Mouse (Mus musculus): ENCODE measurements around the gene Khk. TPM values are rescaled to one million over a fixed set of nuclear protein-coding genes. Genes with fewer than 3 reads are reported as not detected.

Khk gene
- polyA plus RNA-seq, 1 experiment from 2014 or later: 33.1 TPM

DNA sequence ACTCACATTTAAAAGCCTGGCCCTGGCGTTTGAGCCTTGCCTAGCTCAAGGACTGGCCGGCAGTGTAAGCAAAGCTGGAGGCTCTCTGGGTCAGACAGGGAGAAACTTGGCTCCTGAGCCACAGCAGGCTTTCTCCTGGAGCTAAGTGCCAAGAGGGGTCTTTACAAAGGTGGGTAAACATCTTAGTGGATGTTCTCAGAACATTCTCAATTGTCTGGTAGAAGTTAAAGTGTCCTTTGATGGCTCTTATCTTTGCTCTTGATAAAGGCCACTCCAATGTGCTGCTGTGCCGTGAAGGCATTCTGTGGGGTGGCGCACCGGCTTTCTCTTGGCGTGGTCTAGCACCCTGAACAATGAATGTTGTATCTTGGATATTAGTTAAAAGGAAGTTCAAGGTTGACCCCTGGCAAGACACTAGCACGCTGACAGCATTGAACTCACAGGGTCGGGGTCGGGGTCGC is 1.4 kb downstream of the Khk start:
- Histone ChIP-seq H3K4me2 (peak overlapping the region; percentile 95), H3K4me1 (replicated peaks) (peaks cover 48% of the 10 kb centered on the region), H3K27ac (replicated peaks) (peak overlapping the region; percentile 87; the same call in 1 of the 2 replicates), H3K4me3 (replicated peaks) (peak overlapping the region; percentile 75), H3K36me3 (replicated peaks) (peaks cover 20% of the 10 kb centered on the region), H3K27me3 (no peaks in the 10 kb centered on the region), H3K9me3 (replicated peaks) (no peaks in the 10 kb centered on the region), H3K9ac (peak overlapping the region; percentile 64)
- ATAC-seq (ENCODE audit: insufficient read depth): no peak
- WGBS (ENCODE audit: insufficient replicate concordance): 43% methylated on average over 10 of the region's 10 CpGs

DNA sequence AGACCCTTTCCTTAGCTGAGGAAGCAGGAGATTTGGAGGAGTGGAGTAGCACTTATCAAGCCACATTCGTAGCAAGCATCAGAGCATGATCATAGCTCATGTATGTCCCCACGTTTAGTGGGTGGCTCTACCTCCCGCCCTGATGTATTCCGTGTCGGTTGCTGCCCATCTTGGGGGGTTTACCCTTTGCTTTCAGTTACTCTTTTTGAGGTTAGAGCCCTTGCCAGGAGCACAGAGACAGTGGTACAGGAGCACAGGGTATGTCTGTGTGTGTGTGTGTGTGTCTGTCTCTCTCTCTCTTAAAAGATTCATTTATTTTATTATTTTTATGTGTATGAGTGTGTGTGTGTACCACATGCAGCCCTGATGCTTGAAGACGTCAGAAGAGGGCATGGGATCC is 1.9 kb downstream of the Khk start:
- WGBS (ENCODE audit: insufficient replicate concordance): 60% methylated on average over 6 of the region's 6 CpGs
- Histone ChIP-seq H3K27me3 (no peaks in the 10 kb centered on the region), H3K4me2 (peak overlapping the region; percentile 95), H3K4me3 (replicated peaks) (no peak overlapping the region), H3K4me1 (replicated peaks) (peaks cover 46% of the 10 kb centered on the region), H3K9me3 (replicated peaks) (no peaks in the 10 kb centered on the region), H3K27ac (replicated peaks) (no peak overlapping the region), H3K36me3 (replicated peaks) (peaks cover 16% of the 10 kb centered on the region), H3K9ac (no peak overlapping the region)
- no peak for ATAC-seq (ENCODE audit: insufficient read depth)

DNA sequence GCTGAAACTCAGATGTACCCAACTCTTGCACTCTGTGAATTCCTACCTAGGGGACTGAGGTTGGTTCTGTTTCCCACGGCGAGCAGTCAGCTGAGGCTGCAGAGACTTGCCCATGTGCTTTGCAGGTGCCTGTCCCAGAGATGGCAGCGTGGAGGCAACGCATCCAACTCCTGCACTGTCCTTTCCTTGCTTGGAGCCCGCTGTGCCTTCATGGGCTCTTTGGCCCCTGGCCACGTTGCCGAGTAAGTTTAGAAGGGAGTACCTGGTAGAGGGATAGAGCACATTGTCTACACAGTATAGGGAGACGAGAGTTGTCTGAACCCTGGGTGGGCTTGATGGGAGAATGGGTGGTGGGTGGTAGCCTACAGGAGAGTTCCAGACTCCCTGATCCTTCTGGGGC is 3.4 kb downstream of the Khk start:
- H3K9me3 ChIP-seq (replicated peaks): no peaks in the 10 kb centered on the region
- no peaks in the 10 kb centered on the region for H3K27me3 ChIP-seq
- no peak overlapping the region for H3K27ac ChIP-seq (replicated peaks)
- H3K9ac ChIP-seq: no peak overlapping the region
- 0 out of 2 replicates have a peak, but pooled peaks cover 4% of the 10 kb centered on the region for H3K36me3 ChIP-seq (replicated peaks)
- no peak for ATAC-seq (ENCODE audit: insufficient read depth)
- WGBS (ENCODE audit: insufficient replicate concordance): 65% methylated on average over 8 of the region's 8 CpGs
- no peak overlapping the region for H3K4me3 ChIP-seq (replicated peaks)
- peaks cover 37% of the 10 kb centered on the region for H3K4me1 ChIP-seq (replicated peaks)
- no peak overlapping the region for H3K4me2 ChIP-seq

DNA sequence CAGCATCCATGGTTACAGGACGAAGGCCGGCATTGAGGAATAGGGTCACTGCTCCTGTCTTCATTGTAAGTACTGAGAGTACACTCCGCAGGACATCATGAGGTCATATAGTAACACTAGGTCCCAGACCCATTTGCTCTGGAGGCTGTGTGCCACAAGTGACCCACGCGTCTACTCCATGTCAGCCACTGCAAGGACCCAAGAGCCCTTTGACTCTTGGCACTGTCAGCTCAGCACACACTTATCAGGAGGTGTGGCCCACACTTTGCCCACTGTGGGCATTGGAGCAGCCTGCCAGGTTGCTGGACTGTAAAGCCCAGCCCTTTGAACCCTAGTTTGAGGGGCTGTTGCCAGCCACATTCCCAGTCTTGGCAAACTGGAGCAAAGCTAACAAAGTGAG is 4.0 kb downstream of the Khk start:
- H3K4me1 ChIP-seq (replicated peaks): peaks cover 35% of the 10 kb centered on the region
- no peak overlapping the region for H3K27ac ChIP-seq (replicated peaks)
- H3K4me2 ChIP-seq: no peak overlapping the region
- no peaks in the 10 kb centered on the region for H3K27me3 ChIP-seq
- H3K36me3 ChIP-seq (replicated peaks): no peaks in the 10 kb centered on the region
- WGBS (ENCODE audit: insufficient replicate concordance): 84% methylated on average over 5 of the region's 5 CpGs
- H3K9me3 ChIP-seq (replicated peaks): no peaks in the 10 kb centered on the region
- H3K9ac ChIP-seq: no peak overlapping the region
- H3K4me3 ChIP-seq (replicated peaks): no peak overlapping the region
- no peak for ATAC-seq (ENCODE audit: insufficient read depth)

DNA sequence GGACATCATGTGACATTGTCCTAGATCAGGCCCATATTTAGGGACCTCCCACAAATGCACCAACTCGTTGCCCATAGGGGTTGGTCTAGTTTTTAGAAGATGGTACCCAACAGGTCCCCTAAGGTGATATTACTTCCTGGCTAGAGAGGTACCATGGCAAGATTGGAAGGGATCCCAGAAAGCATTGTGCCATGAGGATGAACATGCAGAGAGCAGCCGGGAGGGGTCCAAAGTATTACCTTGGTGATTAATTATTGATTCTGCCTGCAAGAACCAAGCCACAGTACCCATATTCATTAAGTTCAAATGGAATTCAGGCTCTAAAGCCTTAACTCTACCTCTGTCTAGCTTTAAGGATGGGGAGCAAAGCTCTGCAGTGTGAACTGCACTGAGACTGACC is 4.8 kb downstream of the Khk start:
- H3K36me3 ChIP-seq (replicated peaks): no peaks in the 10 kb centered on the region
- H3K4me1 ChIP-seq (replicated peaks): peaks cover 27% of the 10 kb centered on the region
- H3K9ac ChIP-seq: no peak overlapping the region
- no peaks in the 10 kb centered on the region for H3K27me3 ChIP-seq
- no peak overlapping the region for H3K4me2 ChIP-seq
- no peaks in the 10 kb centered on the region for H3K9me3 ChIP-seq (replicated peaks)
- WGBS (ENCODE audit: insufficient replicate concordance): 66% methylated on average over 2 of the region's 2 CpGs
- no peak overlapping the region for H3K27ac ChIP-seq (replicated peaks)
- no peak for ATAC-seq (ENCODE audit: insufficient read depth)
- H3K4me3 ChIP-seq (replicated peaks): no peak overlapping the region

DNA sequence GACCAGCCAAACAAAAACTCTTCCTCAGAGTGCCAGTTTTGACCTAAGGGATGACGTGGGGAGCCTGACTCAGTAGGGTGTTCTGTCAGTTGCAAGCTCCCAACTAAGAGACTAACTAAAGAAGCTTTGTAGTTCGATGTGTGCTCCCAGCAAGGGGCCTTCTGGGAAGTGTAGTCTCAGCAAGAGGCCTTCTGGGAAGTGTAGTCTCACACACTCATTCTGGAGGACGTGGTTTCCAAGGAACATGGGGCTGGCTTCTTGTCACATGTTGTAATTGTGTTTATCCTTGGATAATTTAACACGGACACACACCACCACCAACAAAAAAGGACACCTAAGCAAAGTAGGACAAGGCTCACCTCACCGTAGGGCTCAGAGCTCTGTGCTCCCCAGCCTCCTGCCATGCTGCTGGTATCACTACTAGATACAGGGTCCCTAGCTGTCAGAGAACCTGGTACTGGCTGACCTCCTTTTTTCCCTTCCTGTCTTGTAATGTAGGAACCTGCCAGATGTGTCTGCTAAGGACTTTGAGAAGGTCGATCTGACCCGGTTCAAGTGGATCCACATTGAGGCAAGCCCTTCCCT is 6.8 kb downstream of the Khk start:
- no peak for ATAC-seq (ENCODE audit: insufficient read depth)
- Histone ChIP-seq H3K9me3 (replicated peaks) (no peaks in the 10 kb centered on the region), H3K4me3 (replicated peaks) (no peak overlapping the region), H3K9ac (no peak overlapping the region), H3K27ac (replicated peaks) (no peak overlapping the region), H3K27me3 (no peaks in the 10 kb centered on the region), H3K36me3 (replicated peaks) (no peaks in the 10 kb centered on the region), H3K4me2 (no peak overlapping the region), H3K4me1 (replicated peaks) (peaks cover 9% of the 10 kb centered on the region)
- WGBS (ENCODE audit: insufficient replicate concordance): 43% methylated on average over 7 of the region's 7 CpGs

DNA sequence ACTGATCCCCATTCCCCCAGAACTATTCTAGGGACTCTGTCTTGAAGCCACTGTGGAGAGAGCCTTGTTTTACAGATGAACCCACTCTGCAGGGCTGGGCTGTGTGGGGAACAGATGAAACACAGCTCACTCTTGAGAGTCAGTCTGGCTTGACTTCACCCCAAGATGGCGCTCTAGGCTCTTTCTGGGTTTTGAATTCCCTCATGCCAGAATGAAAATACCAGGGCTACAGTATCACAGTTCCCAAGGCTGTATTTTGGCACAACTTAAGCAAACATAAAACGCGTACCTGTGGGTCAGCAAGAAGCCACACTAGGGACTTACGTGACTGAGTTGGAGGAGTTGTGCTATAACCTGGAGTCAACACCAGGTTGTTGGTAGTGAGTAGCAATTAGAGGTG is 8.9 kb downstream of the Khk start:
- no peaks in the 10 kb centered on the region for H3K9me3 ChIP-seq (replicated peaks)
- no peaks in the 10 kb centered on the region for H3K27me3 ChIP-seq
- H3K4me3 ChIP-seq (replicated peaks): no peak overlapping the region
- H3K9ac ChIP-seq: no peak overlapping the region
- no peak for ATAC-seq (ENCODE audit: insufficient read depth)
- 54% methylated on average over 4 of the region's 4 CpGs for WGBS (ENCODE audit: insufficient replicate concordance)
- no peak overlapping the region for H3K4me2 ChIP-seq
- H3K36me3 ChIP-seq (replicated peaks): no peaks in the 10 kb centered on the region
- no peak overlapping the region for H3K27ac ChIP-seq (replicated peaks)
- H3K4me1 ChIP-seq (replicated peaks): no peaks in the 10 kb centered on the region

DNA sequence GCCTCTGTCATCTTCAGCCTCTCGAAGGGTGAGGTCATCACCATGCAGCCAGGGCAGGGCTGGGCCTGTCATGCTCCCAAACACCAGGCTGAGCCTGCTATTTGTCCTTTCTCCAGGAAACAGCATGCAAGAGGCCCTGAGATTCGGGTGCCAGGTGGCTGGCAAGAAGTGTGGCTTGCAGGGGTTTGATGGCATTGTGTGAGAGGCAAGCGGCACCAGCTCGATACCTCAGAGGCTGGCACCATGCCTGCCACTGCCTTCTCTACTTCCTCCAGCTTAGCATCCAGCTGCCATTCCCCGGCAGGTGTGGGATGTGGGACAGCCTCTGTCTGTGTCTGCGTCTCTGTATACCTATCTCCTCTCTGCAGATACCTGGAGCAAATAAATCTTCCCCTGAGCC is 9.6 kb downstream of the Khk start:
- WGBS (ENCODE audit: insufficient replicate concordance): 77% methylated on average over 6 of the region's 6 CpGs
- no peaks in the 10 kb centered on the region for H3K36me3 ChIP-seq (replicated peaks)
- no peak overlapping the region for H3K4me2 ChIP-seq
- H3K27me3 ChIP-seq: no peaks in the 10 kb centered on the region
- no peak overlapping the region for H3K27ac ChIP-seq (replicated peaks)
- no peaks in the 10 kb centered on the region for H3K9me3 ChIP-seq (replicated peaks)
- H3K4me3 ChIP-seq (replicated peaks): no peak overlapping the region
- no peaks in the 10 kb centered on the region for H3K4me1 ChIP-seq (replicated peaks)
- ATAC-seq (ENCODE audit: insufficient read depth): no peak
- no peak overlapping the region for H3K9ac ChIP-seq

DNA sequence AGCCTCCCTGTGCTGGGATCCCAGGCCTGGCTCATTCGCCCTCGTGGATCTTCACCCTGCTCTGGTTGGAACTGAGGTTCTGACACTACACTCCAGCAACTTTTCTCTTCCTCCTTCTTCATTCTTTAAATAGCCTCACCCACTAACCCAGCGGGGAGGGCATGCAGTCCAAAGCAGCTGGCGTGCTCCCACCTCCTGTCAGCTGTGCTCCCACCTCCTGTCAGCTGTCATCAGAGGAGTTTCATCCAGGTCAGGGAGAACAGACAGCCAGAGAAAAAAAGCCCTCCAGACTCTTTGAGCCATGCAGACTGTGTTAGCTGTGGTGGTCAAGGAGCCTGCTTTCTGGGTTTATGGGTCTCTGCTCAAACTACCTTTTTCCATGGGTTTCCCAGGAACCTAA is 10.1 kb downstream of the Khk start:
- ATAC-seq (ENCODE audit: insufficient read depth): no peak
- 53% methylated on average over 4 of the region's 4 CpGs for WGBS (ENCODE audit: insufficient replicate concordance)
- no peak overlapping the region for H3K4me3 ChIP-seq (replicated peaks)

DNA sequence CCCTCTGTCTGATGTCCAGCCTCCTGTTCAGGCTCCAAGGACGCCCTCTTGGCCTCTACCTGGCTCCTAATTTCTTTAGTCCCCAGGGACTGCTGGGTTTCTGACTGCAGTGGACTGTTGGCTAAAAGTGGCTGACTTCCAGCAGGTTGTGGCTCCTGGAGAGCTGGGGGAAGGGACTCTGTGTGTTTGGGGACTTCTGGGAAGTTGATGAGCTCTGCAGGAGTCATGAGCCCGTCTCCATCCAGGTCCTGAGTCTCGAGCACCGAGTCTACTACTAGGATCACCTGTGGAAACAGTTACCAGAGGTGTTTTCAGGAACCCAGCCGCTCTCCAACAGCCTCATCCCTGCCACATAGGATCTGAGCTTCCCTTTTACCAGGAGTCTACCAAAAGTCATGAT is 12.5 kb downstream of the Khk start:
- no peaks in the 10 kb centered on the region for H3K9me3 ChIP-seq (replicated peaks)
- no peaks in the 10 kb centered on the region for H3K36me3 ChIP-seq (replicated peaks)
- H3K4me3 ChIP-seq (replicated peaks): no peak overlapping the region
- no peak overlapping the region for H3K27ac ChIP-seq (replicated peaks)
- no peak overlapping the region for H3K4me2 ChIP-seq
- no peaks in the 10 kb centered on the region for H3K27me3 ChIP-seq
- no peaks in the 10 kb centered on the region for H3K4me1 ChIP-seq (replicated peaks)
- no peak for ATAC-seq (ENCODE audit: insufficient read depth)
- H3K9ac ChIP-seq: no peak overlapping the region
- WGBS (ENCODE audit: insufficient replicate concordance): 52% methylated on average over 5 of the region's 5 CpGs

More for the DNA sequence above, 10.1 kb downstream of the Khk start:
- no peak overlapping the region for H3K4me2 ChIP-seq
- no peaks in the 10 kb centered on the region for H3K36me3 ChIP-seq (replicated peaks)
- no peaks in the 10 kb centered on the region for H3K27me3 ChIP-seq
- no peaks in the 10 kb centered on the region for H3K4me1 ChIP-seq (replicated peaks)
- H3K27ac ChIP-seq (replicated peaks): no peak overlapping the region
- H3K9ac ChIP-seq: no peak overlapping the region
- no peaks in the 10 kb centered on the region for H3K9me3 ChIP-seq (replicated peaks)

DNA sequence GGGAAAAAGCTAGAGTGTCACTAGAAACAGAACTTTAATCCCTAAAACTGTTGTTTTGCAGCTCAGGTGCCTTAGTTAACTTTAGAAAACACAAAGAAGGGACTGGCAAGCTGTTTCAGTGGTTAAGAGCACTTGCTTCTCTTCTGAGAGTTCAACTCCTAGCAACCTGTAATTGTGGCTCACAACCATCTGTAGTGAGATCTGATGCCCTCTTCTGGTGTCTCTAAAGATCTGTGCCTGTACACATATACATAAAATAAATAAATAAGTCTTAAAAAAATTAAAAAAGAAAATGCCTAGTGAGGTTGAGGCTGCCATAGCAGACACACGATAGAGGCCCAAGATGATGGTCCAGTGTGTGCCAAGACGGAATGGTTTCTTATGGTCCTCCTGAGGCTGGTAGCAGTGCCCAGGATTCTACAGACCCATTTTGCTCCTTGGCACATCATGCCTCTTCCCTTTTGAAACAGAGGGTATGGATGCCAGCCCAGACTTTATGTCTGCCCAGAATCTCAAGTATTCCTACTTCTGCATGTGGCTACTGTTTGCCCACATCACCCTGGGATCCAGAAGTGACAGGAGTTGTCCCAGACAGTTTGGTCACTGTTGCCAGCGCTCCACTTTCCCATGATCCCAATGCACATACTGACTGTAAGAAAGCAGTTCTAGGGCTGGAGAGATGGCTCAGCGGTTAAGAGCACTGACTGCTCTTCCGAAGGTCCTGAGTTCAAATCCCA is 13.7 kb downstream of the Khk start:
- ATAC-seq (ENCODE audit: insufficient read depth): no peak
- Histone ChIP-seq H3K4me3 (replicated peaks) (no peak overlapping the region), H3K36me3 (replicated peaks) (no peaks in the 10 kb centered on the region), H3K4me1 (replicated peaks) (no peaks in the 10 kb centered on the region), H3K27me3 (no peaks in the 10 kb centered on the region), H3K27ac (replicated peaks) (no peak overlapping the region), H3K4me2 (no peak overlapping the region), H3K9me3 (replicated peaks) (no peaks in the 10 kb centered on the region), H3K9ac (no peak overlapping the region)
- 75% methylated on average over 5 of the region's 5 CpGs for WGBS (ENCODE audit: insufficient replicate concordance)
